Mouse (Mus musculus) megakaryocyte, embryonic 14.5 days (primary cell): ENCODE data around the gene Il12rb1.

Experiments used
- FLI1 ChIP-seq: IDR thresholded peaks from 2 replicates; pipeline ENCODE4 v1.6.1; 2012; ENCODE audit warnings: low read length, inconsistent platforms, mixed read lengths
- GATA1 ChIP-seq: IDR thresholded peaks from 3 replicates; pipeline ENCODE4 v1.6.1; 2012; ENCODE audit warnings: mixed read lengths, low read length, inconsistent platforms, borderline replicate concordance

DNA sequence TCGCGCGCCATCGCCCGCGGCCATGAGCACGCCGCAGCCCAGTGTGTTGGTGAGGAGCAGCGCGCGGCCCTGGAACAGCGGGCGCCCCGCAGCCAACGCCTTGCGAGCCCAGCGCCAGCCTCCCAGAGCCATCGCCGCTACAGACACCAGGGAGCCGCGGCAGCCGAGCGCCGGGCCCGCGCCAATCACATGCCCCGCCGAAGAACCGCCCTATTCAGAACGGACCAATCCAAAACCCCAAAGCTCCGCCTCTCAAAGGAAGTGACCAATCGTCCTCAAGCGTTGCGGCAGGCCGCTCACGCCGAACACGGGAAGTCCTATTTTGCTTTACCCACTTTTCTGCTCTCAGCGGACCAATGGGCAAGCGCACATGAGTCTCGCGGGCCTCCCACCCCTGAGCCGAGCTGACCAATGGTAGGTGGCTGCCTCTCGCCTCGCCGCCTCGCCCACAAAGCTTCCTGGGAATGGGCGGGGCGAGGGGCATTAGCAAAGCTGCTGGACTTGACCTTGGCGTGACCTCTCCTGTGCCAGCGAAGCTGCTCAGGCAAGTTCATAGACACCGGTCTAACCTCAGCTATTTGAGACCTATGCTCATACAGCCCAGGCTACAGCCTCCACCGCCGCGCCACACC, 47.4 kb upstream of the Il12rb1 start, which contains the start of gene Mpv17l2:
- TF ChIP-seq GATA1: no peak
- no peak for TF ChIP-seq FLI1
